Mouse (Mus musculus) megakaryocyte, embryonic 14.5 days (primary cell): ENCODE data around the gene Adam23. TPM values are rescaled to one million over a fixed set of nuclear protein-coding genes. Genes with fewer than 3 reads are reported as not detected.

Experiments
- H3K27me3 ChIP-seq: replicated peaks from 2 replicates; pipeline ENCODE3; 2012; ENCODE audit warnings: inconsistent platforms
- H3K36me3 ChIP-seq: replicated peaks from 2 replicates; pipeline ENCODE3; 2012; ENCODE audit warnings: low read length, inconsistent platforms, mixed read lengths
- H3K4me1 ChIP-seq: 2 replicates; pipeline ENCODE4 v1.6.1; 2012; ENCODE audit warnings: inconsistent platforms
- H3K4me3 ChIP-seq: replicated peaks from 2 replicates; pipeline ENCODE3; 2012; ENCODE audit warnings: moderate library complexity, mild to moderate bottlenecking, inconsistent platforms
- H3K9me3 ChIP-seq: 2 replicates; pipeline ENCODE4 v1.6.1; 2012; ENCODE audit warnings: inconsistent platforms
- FLI1 ChIP-seq: IDR thresholded peaks from 2 replicates; pipeline ENCODE4 v1.6.1; 2012; ENCODE audit warnings: low read length, inconsistent platforms, mixed read lengths
- GATA1 ChIP-seq: IDR thresholded peaks from 3 replicates; pipeline ENCODE4 v1.6.1; 2012; ENCODE audit warnings: mixed read lengths, low read length, inconsistent platforms, borderline replicate concordance
- polyA plus RNA-seq: library from polyadenylated mRNA; stranded (reverse); fragments of >175 nt; gene quantifications from 2 replicates; pipeline ENCODE4 v1.2.3, GENCODE M21; 2012; ENCODE audit warnings: low replicate concordance; ENCODE audit not compliant: insufficient read depth

Adam23 gene
- polyA plus RNA-seq, 1 experiment: 0.09 TPM

- no peaks in the 10 kb centered on the region for H3K4me1 ChIP-seq
- no peak for TF ChIP-seq GATA1
- TF ChIP-seq FLI1: no peak
Measured at GRCm38 (mm10) chr1:63473272-63473671, 27.6 kb downstream of the Adam23 start.

GRCm38 (mm10) chr1:63473696-63474095 lies 28.0 kb downstream of the Adam23 start:
- H3K4me3 ChIP-seq: no peak overlapping the region
- no peaks in the 10 kb centered on the region for H3K36me3 ChIP-seq
- H3K9me3 ChIP-seq: no peaks in the 10 kb centered on the region
- H3K4me1 ChIP-seq: no peaks in the 10 kb centered on the region
- peaks cover 2% of the 10 kb centered on the region for H3K27me3 ChIP-seq
- TF ChIP-seq FLI1 (no peak), GATA1 (no peak)

More at GRCm38 (mm10) chr1:63473272-63473671, 27.6 kb downstream of the Adam23 start:
- Histone ChIP-seq H3K4me3 (no peak overlapping the region), H3K9me3 (no peaks in the 10 kb centered on the region), H3K36me3 (no peaks in the 10 kb centered on the region), H3K27me3 (peaks cover 2% of the 10 kb centered on the region)

- no peaks in the 10 kb centered on the region for H3K36me3 ChIP-seq
Measured at GRCm38 (mm10) chr1:63478946-63479345, 33.3 kb downstream of the Adam23 start.

GRCm38 (mm10) chr1:63484646-63485045 lies 39.0 kb downstream of the Adam23 start:
- no peaks in the 10 kb centered on the region for H3K36me3 ChIP-seq
- H3K4me1 ChIP-seq: no peaks in the 10 kb centered on the region
- H3K27me3 ChIP-seq: peaks cover 1% of the 10 kb centered on the region
- no peak for TF ChIP-seq FLI1
- TF ChIP-seq GATA1: no peak
- no peak overlapping the region for H3K4me3 ChIP-seq
- peaks cover 10% of the 10 kb centered on the region for H3K9me3 ChIP-seq

More at GRCm38 (mm10) chr1:63478946-63479345, 33.3 kb downstream of the Adam23 start:
- no peaks in the 10 kb centered on the region for H3K4me1 ChIP-seq
- TF ChIP-seq GATA1 (no peak), FLI1 (no peak)
- no peak overlapping the region for H3K4me3 ChIP-seq
- H3K27me3 ChIP-seq: peaks cover 3% of the 10 kb centered on the region
- no peaks in the 10 kb centered on the region; the same call in 1 of the 2 replicates for H3K9me3 ChIP-seq

GRCm38 (mm10) chr1:63486646-63487045 lies 41.0 kb downstream of the Adam23 start:
- no peak overlapping the region for H3K4me3 ChIP-seq
- TF ChIP-seq FLI1: no peak
- TF ChIP-seq GATA1: no peak
- peaks cover 1% of the 10 kb centered on the region for H3K27me3 ChIP-seq
- peaks cover 10% of the 10 kb centered on the region for H3K4me1 ChIP-seq
- H3K36me3 ChIP-seq: no peaks in the 10 kb centered on the region
- H3K9me3 ChIP-seq: peaks cover 10% of the 10 kb centered on the region

- H3K36me3 ChIP-seq: no peaks in the 10 kb centered on the region
Measured at GRCm38 (mm10) chr1:63491001-63491400, 45.3 kb downstream of the Adam23 start.

GRCm38 (mm10) chr1:63493325-63493724 lies 47.6 kb downstream of the Adam23 start:
- Histone ChIP-seq H3K9me3 (no peaks in the 10 kb centered on the region), H3K4me3 (no peak overlapping the region), H3K4me1 (peaks cover 28% of the 10 kb centered on the region), H3K36me3 (no peaks in the 10 kb centered on the region), H3K27me3 (no peaks in the 10 kb centered on the region)
- no peak for TF ChIP-seq FLI1
- TF ChIP-seq GATA1: no peak

More at GRCm38 (mm10) chr1:63491001-63491400, 45.3 kb downstream of the Adam23 start:
- H3K9me3 ChIP-seq: no peaks in the 10 kb centered on the region
- H3K4me3 ChIP-seq: no peak overlapping the region
- TF ChIP-seq FLI1: no peak
- no peak for TF ChIP-seq GATA1
- no peaks in the 10 kb centered on the region for H3K27me3 ChIP-seq
- peaks cover 28% of the 10 kb centered on the region for H3K4me1 ChIP-seq

GRCm38 (mm10) chr1:63507386-63507785 lies 61.7 kb downstream of the Adam23 start:
- no peaks in the 10 kb centered on the region for H3K4me1 ChIP-seq
- peaks cover 6% of the 10 kb centered on the region; the same call in 1 of the 2 replicates for H3K9me3 ChIP-seq
- TF ChIP-seq GATA1 (no peak), FLI1 (no peak)
- no peaks in the 10 kb centered on the region for H3K27me3 ChIP-seq
- no peaks in the 10 kb centered on the region for H3K36me3 ChIP-seq
- H3K4me3 ChIP-seq: no peak overlapping the region

- H3K36me3 ChIP-seq: no peaks in the 10 kb centered on the region
Measured at GRCm38 (mm10) chr1:63508801-63509200, 63.1 kb downstream of the Adam23 start.

GRCm38 (mm10) chr1:63511416-63511815 lies 65.7 kb downstream of the Adam23 start:
- no peaks in the 10 kb centered on the region for H3K4me1 ChIP-seq
- H3K36me3 ChIP-seq: no peaks in the 10 kb centered on the region
- H3K4me3 ChIP-seq: no peak overlapping the region
- peaks cover 17% of the 10 kb centered on the region for H3K9me3 ChIP-seq
- TF ChIP-seq FLI1: no peak
- TF ChIP-seq GATA1: no peak
- no peaks in the 10 kb centered on the region for H3K27me3 ChIP-seq

More at GRCm38 (mm10) chr1:63508801-63509200, 63.1 kb downstream of the Adam23 start:
- Histone ChIP-seq H3K27me3 (no peaks in the 10 kb centered on the region), H3K4me1 (no peaks in the 10 kb centered on the region), H3K9me3 (peaks cover 6% of the 10 kb centered on the region; the same call in 1 of the 2 replicates), H3K4me3 (no peak overlapping the region)
- no peak for TF ChIP-seq FLI1
- TF ChIP-seq GATA1: no peak
